Mouse (Mus musculus): ENCODE measurements at regions not wholly inside any gene's neighbourhood (a gene's known extent, or its start where the extent isn't known, plus 50 kb on each side); places are given as distances from the start of the nearest gene placed in this dataset.

GRCm38 (mm10) chr13:31248996-31249395 lies 275.0 kb downstream of the Gm5447 start:
- no peak for DNase-seq (ENCODE audit: low read depth)

GRCm38 (mm10) chr13:31249525-31249924 lies 275.5 kb downstream of the Gm5447 start:
- DNase-seq (ENCODE audit: low read depth) = no peak

- DNase-seq (ENCODE audit: low read depth) = no peak
These were observed 280.0 kb downstream of the Gm5447 start for GRCm38 (mm10) chr13:31254016-31254415.

GRCm38 (mm10) chr13:31254744-31255143 lies 280.7 kb downstream of the Gm5447 start:
- DNase-seq (ENCODE audit: low read depth) = no peak

- no peak for DNase-seq (ENCODE audit: low read depth)
These were observed 281.5 kb downstream of the Gm5447 start for GRCm38 (mm10) chr13:31255506-31255905.

GRCm38 (mm10) chr13:31267865-31268264 lies 288.1 kb upstream of the Foxq1 start:
- DNase-seq (ENCODE audit: low read depth) = no peak

GRCm38 (mm10) chr13:31276005-31276644 lies 279.8 kb upstream of the Foxq1 start:
- no peak for DNase-seq (ENCODE audit: low read depth)

- DNase-seq (ENCODE audit: low read depth) = no peak
These were observed 265.3 kb upstream of the Foxq1 start for GRCm38 (mm10) chr13:31290630-31291029.

GRCm38 (mm10) chr13:31292584-31293387 lies 263.1 kb upstream of the Foxq1 start:
- DNase-seq (ENCODE audit: low read depth) = no peak

GRCm38 (mm10) chr13:31294011-31294410 lies 261.9 kb upstream of the Foxq1 start:
- no peak for DNase-seq (ENCODE audit: low read depth)

- DNase-seq (ENCODE audit: low read depth) = no peak
These were observed 252.7 kb upstream of the Foxq1 start for GRCm38 (mm10) chr13:31303194-31303593.

GRCm38 (mm10) chr13:31304286-31304865 lies 251.6 kb upstream of the Foxq1 start:
- DNase-seq (ENCODE audit: low read depth) = no peak

- DNase-seq (ENCODE audit: low read depth) = no peak
These were observed 246.8 kb upstream of the Foxq1 start for GRCm38 (mm10) chr13:31309083-31309621.

GRCm38 (mm10) chr13:31312772-31313171 lies 243.2 kb upstream of the Foxq1 start:
- DNase-seq (ENCODE audit: low read depth) = no peak

- DNase-seq (ENCODE audit: low read depth) = no peak
These were observed 242.1 kb upstream of the Foxq1 start for GRCm38 (mm10) chr13:31313821-31314220.

GRCm38 (mm10) chr13:31317066-31317465 lies 238.9 kb upstream of the Foxq1 start:
- DNase-seq (ENCODE audit: low read depth) = no peak

- no peak for DNase-seq (ENCODE audit: low read depth)
These were observed 237.9 kb upstream of the Foxq1 start for GRCm38 (mm10) chr13:31318008-31318407.

GRCm38 (mm10) chr13:31321411-31321810 lies 234.5 kb upstream of the Foxq1 start:
- no peak for DNase-seq (ENCODE audit: low read depth)

GRCm38 (mm10) chr13:31326269-31326851 lies 229.6 kb upstream of the Foxq1 start:
- DNase-seq (ENCODE audit: low read depth) = no peak

GRCm38 (mm10) chr13:31327511-31327951 lies 228.4 kb upstream of the Foxq1 start:
- DNase-seq (ENCODE audit: low read depth) = no peak

- DNase-seq (ENCODE audit: low read depth) = no peak
These were observed 227.2 kb upstream of the Foxq1 start for GRCm38 (mm10) chr13:31328756-31329155.

GRCm38 (mm10) chr13:31330731-31331130 lies 225.2 kb upstream of the Foxq1 start:
- DNase-seq (ENCODE audit: low read depth) = no peak

All from c-Kit-positive CD71-negative TER-119-negative erythroid progenitor cells, embryonic 14.5 days (primary cell).